Mouse (Mus musculus): ENCODE data around the gene Ift74.
"Not testable (repeated sequence)": the region's sequence is repeated elsewhere in the genome, so short reads cannot be mapped to it uniquely, and the experiment has no call there.

Gene Ift74

GRCm38 (mm10) chr4:94613972-94614626 is at the start of gene Ift74:
Ift74 (plus strand) TSS chr4:94614491.
- in situ Hi-C loops (cut with MboI; ENCODE audit: low pct_unique_long_range_greater_than_20kb in 1 of 2, low sequenced_read_pairs in 2 of 2, unreplicated experiment in 1 of 2): no loop called here

GRCm38 (mm10) chr4:94572677-94573076 is 41.6 kb upstream of the Ift74 start:
- in situ Hi-C loops (cut with MboI; ENCODE audit: low pct_unique_long_range_greater_than_20kb in 1 of 2, low sequenced_read_pairs in 2 of 2, unreplicated experiment in 1 of 2): no loop called here

- in situ Hi-C loops (cut with MboI; ENCODE audit: low pct_unique_long_range_greater_than_20kb in 1 of 2, low sequenced_read_pairs in 2 of 2, unreplicated experiment in 1 of 2): no loop called here
Measured at GRCm38 (mm10) chr4:94591765-94592381, 22.4 kb upstream of the Ift74 start.

- in situ Hi-C loops (cut with MboI; ENCODE audit: low pct_unique_long_range_greater_than_20kb in 1 of 2, low sequenced_read_pairs in 2 of 2, unreplicated experiment in 1 of 2): no loop called here
Measured at GRCm38 (mm10) chr4:94592709-94593108, 21.6 kb upstream of the Ift74 start.

- in situ Hi-C loops (cut with MboI; ENCODE audit: low pct_unique_long_range_greater_than_20kb in 1 of 2, low sequenced_read_pairs in 2 of 2, unreplicated experiment in 1 of 2): no loop called here
Measured at GRCm38 (mm10) chr4:94601395-94601794, 12.9 kb upstream of the Ift74 start.

GRCm38 (mm10) chr4:94602496-94603030 is 11.7 kb upstream of the Ift74 start:
- in situ Hi-C loops (cut with MboI; ENCODE audit: low pct_unique_long_range_greater_than_20kb in 1 of 2, low sequenced_read_pairs in 2 of 2, unreplicated experiment in 1 of 2): no loop called here

- in situ Hi-C loops (cut with MboI; ENCODE audit: low pct_unique_long_range_greater_than_20kb in 1 of 2, low sequenced_read_pairs in 2 of 2, unreplicated experiment in 1 of 2): no loop called here
Measured at GRCm38 (mm10) chr4:94603031-94603629, 11.2 kb upstream of the Ift74 start, which contains the start of gene Plaa. Plaa (minus strand) TSS chr4:94603244.

GRCm38 (mm10) chr4:94604452-94605019 is 9.8 kb upstream of the Ift74 start:
- in situ Hi-C loops (cut with MboI; ENCODE audit: low pct_unique_long_range_greater_than_20kb in 1 of 2, low sequenced_read_pairs in 2 of 2, unreplicated experiment in 1 of 2): no loop called here

- in situ Hi-C loops (cut with MboI; ENCODE audit: low pct_unique_long_range_greater_than_20kb in 1 of 2, low sequenced_read_pairs in 2 of 2, unreplicated experiment in 1 of 2): no loop called here
Measured at GRCm38 (mm10) chr4:94605591-94605990, 8.7 kb upstream of the Ift74 start.

- in situ Hi-C loops (cut with MboI; ENCODE audit: low pct_unique_long_range_greater_than_20kb in 1 of 2, low sequenced_read_pairs in 2 of 2, unreplicated experiment in 1 of 2): no loop called here
Measured at GRCm38 (mm10) chr4:94610339-94610738, 4.0 kb upstream of the Ift74 start.

- in situ Hi-C loops (cut with MboI; ENCODE audit: low pct_unique_long_range_greater_than_20kb in 1 of 2, low sequenced_read_pairs in 2 of 2, unreplicated experiment in 1 of 2): no loop called here
Measured at GRCm38 (mm10) chr4:94614627-94615006, 326 bp downstream of the Ift74 start.

GRCm38 (mm10) chr4:94620077-94620476 is 5.8 kb downstream of the Ift74 start:
- in situ Hi-C loops (cut with MboI; ENCODE audit: low pct_unique_long_range_greater_than_20kb in 1 of 2, low sequenced_read_pairs in 2 of 2, unreplicated experiment in 1 of 2): no loop called here

- in situ Hi-C loops (cut with MboI; ENCODE audit: low pct_unique_long_range_greater_than_20kb in 1 of 2, low sequenced_read_pairs in 2 of 2, unreplicated experiment in 1 of 2): no loop called here
Measured at GRCm38 (mm10) chr4:94643141-94643540, 28.9 kb downstream of the Ift74 start.

- in situ Hi-C loops (cut with MboI; ENCODE audit: low pct_unique_long_range_greater_than_20kb in 1 of 2, low sequenced_read_pairs in 2 of 2, unreplicated experiment in 1 of 2): no loop called here
Measured at GRCm38 (mm10) chr4:94649920-94650319, 35.6 kb downstream of the Ift74 start, which contains the start of gene Lrrc19. Lrrc19 (minus strand) TSS chr4:94650144.

GRCm38 (mm10) chr4:94650426-94651175 is 36.3 kb downstream of the Ift74 start:
- in situ Hi-C loops (cut with MboI; ENCODE audit: low pct_unique_long_range_greater_than_20kb in 1 of 2, low sequenced_read_pairs in 2 of 2, unreplicated experiment in 1 of 2): not testable (repeated sequence)

GRCm38 (mm10) chr4:94669718-94670117 is 55.4 kb downstream of the Ift74 start:
- in situ Hi-C loops (cut with MboI; ENCODE audit: low pct_unique_long_range_greater_than_20kb in 1 of 2, low sequenced_read_pairs in 2 of 2, unreplicated experiment in 1 of 2): loop anchor here in 1 of 2 experiments (10.0 kb wide), 1 partner anchor 235 kb away; no protein-coding TSS in a partner anchor

GRCm38 (mm10) chr4:94680662-94681061 is 66.4 kb downstream of the Ift74 start:
- in situ Hi-C loops (cut with MboI; ENCODE audit: low pct_unique_long_range_greater_than_20kb in 1 of 2, low sequenced_read_pairs in 2 of 2, unreplicated experiment in 1 of 2): loop anchor here in 1 of 2 experiments (25.0 kb wide), 1 partner anchor 232 kb away; no protein-coding TSS in a partner anchor

- in situ Hi-C loops (cut with MboI; ENCODE audit: low pct_unique_long_range_greater_than_20kb in 1 of 2, low sequenced_read_pairs in 2 of 2, unreplicated experiment in 1 of 2): loop anchor here in 1 of 2 experiments (25.0 kb wide), 1 partner anchor 231 kb away; no protein-coding TSS in a partner anchor
Measured at GRCm38 (mm10) chr4:94681181-94681580, 66.9 kb downstream of the Ift74 start.

Data from mouse embryonic stem cell (cell line).